8 mouse cellular contexts compared by ENCODE assay signal in genomic region chr5:143423899-143424519, GRCm38 (mm10). TPM values are rescaled to one million over a fixed set of nuclear protein-coding genes. Genes with fewer than 3 reads are reported as not detected.
DNase-seq lines count a peak whose midpoint lies in the region; ATAC-seq and TF ChIP-seq lines count a peak whose summit lies in the region.

No protein-coding gene starts in this region.

- H3K4me1 ChIP-seq in forebrain, postnatal 0 days (ENCODE audit: insufficient read depth): no peaks in the 10 kb centered on the region
- H3K4me1 ChIP-seq in forebrain, embryonic 15.5 days: no peaks in the 10 kb centered on the region
- no peaks in the 10 kb centered on the region for H3K4me1 ChIP-seq in ES-Bruce4 (ENCODE audit: control insufficient read depth, insufficient read depth, low read length)
- H3K4me1 ChIP-seq in lung, embryonic 14.5 days (ENCODE audit: insufficient read depth): no peaks in the 10 kb centered on the region

- no peak overlapping the region for H3K4me2 ChIP-seq in forebrain, postnatal 0 days (ENCODE audit: low read depth)
- no peak overlapping the region for H3K4me2 ChIP-seq in forebrain, embryonic 15.5 days (replicated peaks)
- no peak overlapping the region for H3K4me2 ChIP-seq in lung, embryonic 14.5 days

- TF ChIP-seq CTCF in forebrain, postnatal 0 days (IDR thresholded peaks at IDR 0.05; ENCODE audit: low read depth): peak; percentile 77
- peak; percentile 64 for TF ChIP-seq CTCF in ES-Bruce4 (IDR thresholded peaks at IDR 0.05; ENCODE audit: low read depth, low read length)
- peak; percentile 84 for TF ChIP-seq CTCF in lung, embryonic 14.5 days (IDR thresholded peaks at IDR 0.05; ENCODE audit: low read depth)

- no peaks in the 10 kb centered on the region for H3K27me3 ChIP-seq in forebrain, postnatal 0 days (ENCODE audit: insufficient read depth, low read length)
- no peaks in the 10 kb centered on the region for H3K27me3 ChIP-seq in forebrain, embryonic 15.5 days
- no peaks in the 10 kb centered on the region for H3K27me3 ChIP-seq in ES-Bruce4 (ENCODE audit: control insufficient read depth, insufficient read depth, low read length, poor library complexity, severe bottlenecking)
- H3K27me3 ChIP-seq in lung, embryonic 14.5 days (ENCODE audit: insufficient read depth, low read length): no peaks in the 10 kb centered on the region

- 26% methylated on average over 6 of the region's 6 CpGs for WGBS in forebrain, postnatal 0 days
- 25% methylated on average over 6 of the region's 6 CpGs for WGBS in forebrain, embryonic 15.5 days
- WGBS in lung, embryonic 14.5 days: 29% methylated on average over 6 of the region's 6 CpGs

- H3K9me3 ChIP-seq in forebrain, postnatal 0 days (ENCODE audit: low read length): no peaks in the 10 kb centered on the region
- H3K9me3 ChIP-seq in forebrain, embryonic 15.5 days: no peaks in the 10 kb centered on the region
- H3K9me3 ChIP-seq in ES-Bruce4 (replicated peaks; ENCODE audit: control insufficient read depth, insufficient read depth, low read length, poor library complexity, severe bottlenecking): peaks cover 3% of the 10 kb centered on the region; the same call in 1 of the 2 replicates
- no peaks in the 10 kb centered on the region for H3K9me3 ChIP-seq in lung, embryonic 14.5 days (ENCODE audit: low read depth, low read length)

- peaks cover 28% of the 10 kb centered on the region for H3K36me3 ChIP-seq in forebrain, postnatal 0 days (ENCODE audit: insufficient read depth)
- peaks cover 30% of the 10 kb centered on the region for H3K36me3 ChIP-seq in forebrain, embryonic 15.5 days
- peaks cover 15% of the 10 kb centered on the region for H3K36me3 ChIP-seq in ES-Bruce4 (ENCODE audit: control insufficient read depth, insufficient read depth, low read length, poor library complexity, severe bottlenecking)
- H3K36me3 ChIP-seq in lung, embryonic 14.5 days (ENCODE audit: insufficient read depth): peaks cover 42% of the 10 kb centered on the region

- no peak for TF ChIP-seq POLR2A in ES-Bruce4 (IDR thresholded peaks at IDR 0.05; ENCODE audit: insufficient read depth, low read length)

- H3K4me3 ChIP-seq in forebrain, postnatal 0 days (ENCODE audit: low read depth, low read length): no peak overlapping the region
- no peak overlapping the region for H3K4me3 ChIP-seq in forebrain, embryonic 15.5 days
- H3K4me3 ChIP-seq in ES-Bruce4 (ENCODE audit: low read depth, low read length): no peak overlapping the region
- no peak overlapping the region for H3K4me3 ChIP-seq in lung, embryonic 14.5 days (ENCODE audit: low read depth, low read length)

- TF ChIP-seq EP300 in ES-Bruce4 (IDR thresholded peaks at IDR 0.05; ENCODE audit: insufficient read depth, low read depth, low read length): no peak

- peak; percentile 36; the same call in 1 of the 2 replicates for ATAC-seq in forebrain, postnatal 0 days
- ATAC-seq in forebrain, embryonic 15.5 days (replicated peaks): no peak
- ATAC-seq in lung, embryonic 14.5 days (ENCODE audit: insufficient read depth): 0 out of 2 replicates have a peak, but pooled peaks have one; percentile 31

- H3K9ac ChIP-seq in forebrain, postnatal 0 days: no peak overlapping the region
- no peak overlapping the region for H3K9ac ChIP-seq in forebrain, embryonic 15.5 days (replicated peaks)
- H3K9ac ChIP-seq in ES-Bruce4 (ENCODE audit: low read depth, poor library complexity, severe bottlenecking): no peak overlapping the region
- no peak overlapping the region for H3K9ac ChIP-seq in lung, embryonic 14.5 days

- peak; percentile 45 for DNase-seq in forebrain, postnatal 0 days
- peak; percentile 74 for DNase-seq in c-Kit-positive CD71-positive TER-119-positive erythroid progenitor cells, embryonic 14.5 days (ENCODE audit: low spot score)
- DNase-seq in gastrocnemius, adult 8-10 months (ENCODE audit: low spot score in 2 of 2): peak; percentile 19 to 34
- DNase-seq in kidney, postnatal 10 days: peak; percentile 73
- peak; percentile 75 for DNase-seq in lung, embryonic 14.5 days
- DNase-seq in spleen, postnatal 10 days (ENCODE audit: low spot score in 2 of 2): peak; percentile 40 to 79

- H3K27ac ChIP-seq in forebrain, postnatal 0 days (ENCODE audit: low read depth, low read length): no peak overlapping the region
- no peak overlapping the region for H3K27ac ChIP-seq in forebrain, embryonic 15.5 days (replicated peaks)
- no peak overlapping the region for H3K27ac ChIP-seq in ES-Bruce4 (ENCODE audit: insufficient read depth, low read length)
- no peak overlapping the region for H3K27ac ChIP-seq in lung, embryonic 14.5 days (ENCODE audit: low read depth)

RNA-seq across cellular contexts. Expression of gene Kdelr2, which starts 20.4 kb away (rescaled TPM):
- 80.5 and 80.9 TPM in 2 replicates for total RNA-seq in forebrain, postnatal 0 days (2014; rRNA removed)
- polyA plus RNA-seq in forebrain, postnatal 0 days (2015; fragmentation: Nextera tagmentation; extraction: Ambion mirVana): 121 and 125 TPM in 2 replicates
- 117 and 128 TPM in 2 replicates for polyA plus RNA-seq in forebrain, embryonic 15.5 days (2015; fragmentation: Nextera tagmentation; extraction: Ambion mirVana)
- 80.1 and 80.4 TPM in 2 replicates for polyA plus RNA-seq in ES-Bruce4 (2011; ENCODE audit: insufficient read depth, insufficient read length, low read depth, missing spikeins)
- 10 to 100 TPM; 31.4 to 36.1 (median 32.8) TPM for total RNA-seq in gastrocnemius, adult 8-10 months (2022)
- 343 and 370 TPM in 2 replicates for polyA plus RNA-seq in lung, embryonic 14.5 days (2014; fragmentation: Nextera tagmentation; extraction: Ambion mirVana)

RNA-seq across cellular contexts. Expression of gene Daglb, which starts 40.4 kb away (rescaled TPM):
- total RNA-seq in forebrain, postnatal 0 days (2014; rRNA removed): 16.5 and 21.3 TPM in 2 replicates
- polyA plus RNA-seq in forebrain, postnatal 0 days (2015; fragmentation: Nextera tagmentation; extraction: Ambion mirVana): 14.8 and 19.4 TPM in 2 replicates
- 16.2 and 16.5 TPM in 2 replicates for polyA plus RNA-seq in forebrain, embryonic 15.5 days (2015; fragmentation: Nextera tagmentation; extraction: Ambion mirVana)
- 3.1 and 3.5 TPM in 2 replicates for polyA plus RNA-seq in ES-Bruce4 (2011; ENCODE audit: insufficient read depth, insufficient read length, low read depth, missing spikeins)
- 10 to 100 TPM in 1 of 4 experiments, 1 to 10 TPM in 3; 9.5 to 11.2 (median 9.8) TPM for total RNA-seq in gastrocnemius, adult 8-10 months (2022)
- 7.3 and 9.2 TPM in 2 replicates for polyA plus RNA-seq in lung, embryonic 14.5 days (2014; fragmentation: Nextera tagmentation; extraction: Ambion mirVana)
